Mouse (Mus musculus) limb, embryonic 15.5 days (tissue): ENCODE results near the gene Gpc6. TPM values are rescaled to one million over a fixed set of nuclear protein-coding genes. Genes with fewer than 3 reads are reported as not detected.

Experiments
- ATAC-seq: fragments of 200-750 bp; cut with Nextera tagmentation; 2 replicates; pipeline ENCODE4 v1.8.0; 2017; ENCODE audit warnings: low read depth, moderate TSS enrichment; ENCODE audit not compliant: insufficient number of reproducible peaks, low FRiP score, low TSS enrichment
- H3K27ac ChIP-seq: fragments of 300-500 bp; sonication (generic); 2 replicates; pipeline ENCODE4 v1.5.1; 2015; ENCODE audit warnings: moderate library complexity, mild to moderate bottlenecking, inconsistent platforms
- H3K27me3 ChIP-seq: fragments of 300-500 bp; sonication (generic); 2 replicates; pipeline ENCODE4 v1.6.1; 2015; ENCODE audit warnings: inconsistent platforms
- H3K36me3 ChIP-seq: fragments of 300-500 bp; sonication (generic); 2 replicates; pipeline ENCODE4 v1.6.1; 2015; ENCODE audit warnings: inconsistent platforms
- H3K4me1 ChIP-seq: fragments of 300-500 bp; sonication (generic); 2 replicates; pipeline ENCODE4 v1.6.1; 2015; ENCODE audit warnings: inconsistent platforms
- H3K4me2 ChIP-seq: fragments of 300-500 bp; sonication (generic); 2 replicates; pipeline ENCODE4 v1.6.1; 2015; ENCODE audit warnings: mild to moderate bottlenecking, inconsistent platforms
- H3K4me3 ChIP-seq: fragments of 300-500 bp; sonication (generic); 2 replicates; pipeline ENCODE4 v1.5.1; 2015; ENCODE audit warnings: mild to moderate bottlenecking, inconsistent platforms
- H3K9ac ChIP-seq: fragments of 300-500 bp; sonication (generic); 2 replicates; pipeline ENCODE4 v1.6.1; 2015; ENCODE audit warnings: inconsistent platforms
- H3K9me3 ChIP-seq: fragments of 300-500 bp; sonication (generic); 2 replicates; pipeline ENCODE4 v1.6.1; 2016; ENCODE audit warnings: inconsistent platforms
- WGBS: fragments of 180-500 bp; shearing (Covaris S2); methylation state at CpG from one replicate; pipeline ENCODE4 v1.1.7; 2015; 5-methylcytosine and 5-hydroxymethylcytosine counted together
- microRNA-seq: library from miRNA; unstranded; fragments of <30 nt; microRNA quantifications from one replicate; pipeline ENCODE4, GENCODE M21; 2016
- polyA plus RNA-seq: library from polyadenylated mRNA; unstranded; fragments of >200 nt; fragmentation: Nextera tagmentation; extraction: Ambion mirVana; gene quantifications from 2 replicates; pipeline ENCODE4 v1.2.1, GENCODE M21; 2015

Gene Gpc6
- polyA plus RNA-seq, 1 experiment from 2014 or later: 42.5 TPM

- Histone ChIP-seq H3K4me3 (no peak overlapping the region), H3K9me3 (no peaks in the 10 kb centered on the region), H3K36me3 (no peaks in the 10 kb centered on the region), H3K4me1 (no peaks in the 10 kb centered on the region), H3K9ac (no peak overlapping the region), H3K27me3 (no peaks in the 10 kb centered on the region), H3K4me2 (no peak overlapping the region), H3K27ac (no peak overlapping the region)
- no peak for ATAC-seq
- 79% methylated on average over 8 of the region's 8 CpGs for WGBS
Measured at GRCm38 (mm10) chr14:117990203-117990602, 1065.1 kb downstream of the Gpc6 start.

- Histone ChIP-seq H3K4me1 (no peaks in the 10 kb centered on the region), H3K9me3 (no peaks in the 10 kb centered on the region), H3K27me3 (no peaks in the 10 kb centered on the region), H3K36me3 (no peaks in the 10 kb centered on the region), H3K4me2 (no peak overlapping the region), H3K27ac (no peak overlapping the region), H3K9ac (no peak overlapping the region), H3K4me3 (no peak overlapping the region)
- WGBS: 75% methylated on average over 8 of the region's 8 CpGs
- ATAC-seq: no peak
Measured at GRCm38 (mm10) chr14:117992600-117993256, 1067.6 kb downstream of the Gpc6 start.

- no peak for ATAC-seq
- Histone ChIP-seq H3K9me3 (no peaks in the 10 kb centered on the region), H3K27me3 (no peaks in the 10 kb centered on the region), H3K4me3 (no peak overlapping the region), H3K9ac (no peak overlapping the region), H3K4me2 (no peak overlapping the region), H3K27ac (no peak overlapping the region), H3K4me1 (no peaks in the 10 kb centered on the region), H3K36me3 (no peaks in the 10 kb centered on the region)
- WGBS: 84% methylated on average over 6 of the region's 6 CpGs
Measured at GRCm38 (mm10) chr14:117993845-117994244, 1068.7 kb downstream of the Gpc6 start.

GRCm38 (mm10) chr14:118004434-118004833, 1079.3 kb downstream of the Gpc6 start:
- H3K9ac ChIP-seq: no peak overlapping the region
- 85% methylated on average over 10 of the region's 10 CpGs for WGBS
- H3K9me3 ChIP-seq: no peaks in the 10 kb centered on the region
- H3K4me1 ChIP-seq: peaks cover 7% of the 10 kb centered on the region
- no peaks in the 10 kb centered on the region for H3K36me3 ChIP-seq
- no peak overlapping the region for H3K4me2 ChIP-seq
- no peak overlapping the region for H3K27ac ChIP-seq
- peaks cover 26% of the 10 kb centered on the region for H3K27me3 ChIP-seq
- no peak for ATAC-seq
- no peak overlapping the region for H3K4me3 ChIP-seq

GRCm38 (mm10) chr14:118005697-118006096, 1080.6 kb downstream of the Gpc6 start:
- no peak overlapping the region for H3K4me2 ChIP-seq
- H3K9ac ChIP-seq: no peak overlapping the region
- ATAC-seq: no peak
- no peaks in the 10 kb centered on the region for H3K9me3 ChIP-seq
- peaks cover 7% of the 10 kb centered on the region for H3K4me1 ChIP-seq
- no peaks in the 10 kb centered on the region for H3K36me3 ChIP-seq
- 9% methylated on average over 5 of the region's 5 CpGs for WGBS
- no peak overlapping the region for H3K4me3 ChIP-seq
- no peak overlapping the region for H3K27ac ChIP-seq
- peaks cover 21% of the 10 kb centered on the region for H3K27me3 ChIP-seq

- Histone ChIP-seq H3K36me3 (no peaks in the 10 kb centered on the region), H3K27me3 (no peaks in the 10 kb centered on the region), H3K9ac (no peak overlapping the region), H3K4me1 (no peaks in the 10 kb centered on the region), H3K9me3 (no peaks in the 10 kb centered on the region), H3K4me2 (no peak overlapping the region), H3K27ac (no peak overlapping the region), H3K4me3 (no peak overlapping the region)
- no peak for ATAC-seq
- WGBS: 70% methylated on average over 9 of the region's 9 CpGs
Measured at GRCm38 (mm10) chr14:118009541-118009940, 1084.4 kb downstream of the Gpc6 start.

GRCm38 (mm10) chr14:118013237-118013636, 1088.1 kb downstream of the Gpc6 start:
- Histone ChIP-seq H3K4me2 (no peak overlapping the region), H3K9me3 (no peaks in the 10 kb centered on the region), H3K27me3 (no peaks in the 10 kb centered on the region), H3K27ac (no peak overlapping the region), H3K4me3 (no peak overlapping the region), H3K36me3 (no peaks in the 10 kb centered on the region), H3K9ac (no peak overlapping the region), H3K4me1 (0 out of 2 replicates have a peak, but pooled peaks cover 3% of the 10 kb centered on the region)
- ATAC-seq: no peak
- WGBS: 80% methylated on average over 8 of the region's 8 CpGs

- Histone ChIP-seq H3K27ac (no peak overlapping the region), H3K4me1 (0 out of 2 replicates have a peak, but pooled peaks cover 5% of the 10 kb centered on the region), H3K4me2 (no peak overlapping the region), H3K4me3 (no peak overlapping the region), H3K9ac (no peak overlapping the region), H3K36me3 (no peaks in the 10 kb centered on the region), H3K27me3 (no peaks in the 10 kb centered on the region), H3K9me3 (no peaks in the 10 kb centered on the region)
- 54% methylated on average over 5 of the region's 5 CpGs for WGBS
- no peak for ATAC-seq
Measured at GRCm38 (mm10) chr14:118019314-118019713, 1094.2 kb downstream of the Gpc6 start.

- 51% methylated on average over 10 of the region's 10 CpGs for WGBS
- ATAC-seq: no peak
- 0 out of 2 replicates have a peak, but pooled peaks cover 2% of the 10 kb centered on the region for H3K4me1 ChIP-seq
- no peaks in the 10 kb centered on the region for H3K27me3 ChIP-seq
- no peaks in the 10 kb centered on the region for H3K36me3 ChIP-seq
- no peak overlapping the region for H3K9ac ChIP-seq
- H3K27ac ChIP-seq: no peak overlapping the region
- H3K4me3 ChIP-seq: no peak overlapping the region
- H3K9me3 ChIP-seq: no peaks in the 10 kb centered on the region
- H3K4me2 ChIP-seq: no peak overlapping the region
Measured at GRCm38 (mm10) chr14:118021867-118022543, 1096.9 kb downstream of the Gpc6 start.

Small RNAs within 50 kb of the gene (microRNA-seq; reads per million reads assigned to microRNA genes)
- not detected for gene Mir6239
